Mouse (Mus musculus): Measurements from ENCODE around the gene Srd5a1. TPM values are rescaled to one million over a fixed set of nuclear protein-coding genes. Genes with fewer than 3 reads are reported as not detected.
A peak's percentile ranks its signal among the peaks of the same experiment; 100 is the strongest.
"Not testable (repeated sequence)": the region's sequence is repeated elsewhere in the genome, so short reads cannot be mapped to it uniquely, and the experiment has no call there.

Srd5a1 gene
- polyA plus RNA-seq, 2 experiments from 2014 or later = 0.29 to 0.61 TPM

GRCm38 (mm10) chr13:69623843-69624242 lies 12.6 kb upstream of the Srd5a1 start:
- ATAC-seq = no peak

- ATAC-seq = no peak
Observed at GRCm38 (mm10) chr13:69616716-69617115, 5.5 kb upstream of the Srd5a1 start.

GRCm38 (mm10) chr13:69612175-69612544 lies 918 bp upstream of the Srd5a1 start:
- ATAC-seq = no peak

GRCm38 (mm10) chr13:69610751-69611397 lies 368 bp downstream of the Srd5a1 start:
- peak; percentile 2 for ATAC-seq

- no peak for ATAC-seq
Observed at GRCm38 (mm10) chr13:69608734-69609133, 2.5 kb downstream of the Srd5a1 start.

- no peak for ATAC-seq
Observed at GRCm38 (mm10) chr13:69604670-69605069, 6.6 kb downstream of the Srd5a1 start.

- ATAC-seq = no peak
Observed at GRCm38 (mm10) chr13:69601321-69601720, 9.9 kb downstream of the Srd5a1 start.

GRCm38 (mm10) chr13:69600863-69601262 lies 10.4 kb downstream of the Srd5a1 start:
- not testable (repeated sequence) for ATAC-seq

DNA sequence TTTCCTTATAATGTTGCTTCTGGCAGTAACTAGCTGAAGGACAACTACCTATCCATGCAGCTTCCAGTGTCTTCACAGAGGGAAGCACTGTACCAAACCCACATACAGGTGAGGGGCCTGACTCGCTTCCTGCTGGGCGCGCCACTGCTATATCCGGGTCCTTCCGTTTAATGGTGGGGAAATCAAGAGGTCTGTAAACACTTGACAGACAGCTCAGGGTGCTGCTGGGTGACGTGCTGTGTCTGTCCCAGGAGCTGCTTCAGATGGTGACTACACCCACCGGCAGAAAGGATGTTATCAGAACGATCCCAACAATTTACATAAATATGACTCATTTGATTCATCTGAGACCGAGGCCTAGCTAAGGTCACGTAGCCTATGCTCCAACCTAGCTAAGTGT lies 12.4 kb downstream of the Srd5a1 start:
- no peak for ATAC-seq

- ATAC-seq = no peak
Observed at GRCm38 (mm10) chr13:69596515-69596914, 14.7 kb downstream of the Srd5a1 start.

- ATAC-seq = no peak
Observed at GRCm38 (mm10) chr13:69595911-69596310, 15.3 kb downstream of the Srd5a1 start.

DNA sequence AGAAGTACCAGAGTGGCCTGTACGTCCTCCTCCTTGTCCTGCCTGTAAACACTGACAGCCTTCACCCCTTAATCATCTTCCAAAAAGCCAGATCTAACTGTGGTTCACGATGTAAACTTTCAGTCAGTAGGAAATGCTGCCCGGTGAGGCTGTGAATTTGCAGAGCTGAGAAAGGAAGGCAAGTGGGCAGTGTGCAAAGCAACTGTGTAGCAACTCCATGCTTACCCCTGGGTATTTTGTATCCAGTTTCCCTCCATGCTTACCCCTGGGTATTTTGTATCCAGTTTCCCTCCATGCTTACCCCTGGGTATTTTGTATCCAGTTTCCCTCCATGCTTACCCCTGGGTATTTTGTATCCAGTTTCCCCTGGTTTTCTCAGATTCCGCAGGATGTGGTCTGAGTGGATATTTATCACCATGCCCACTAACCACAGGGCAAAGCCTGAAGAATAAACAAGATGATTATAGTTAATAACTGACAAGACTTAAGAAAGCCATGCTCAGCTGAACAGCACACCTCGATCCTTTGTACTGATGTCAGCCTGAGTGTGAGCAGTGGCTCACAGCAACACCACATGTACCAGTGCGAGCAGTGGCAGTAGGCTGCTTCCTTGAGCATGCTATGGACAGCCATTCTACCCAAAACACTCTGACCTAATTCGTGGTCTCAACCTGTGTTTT lies 16.5 kb downstream of the Srd5a1 start:
- no peak for ATAC-seq

GRCm38 (mm10) chr13:69593453-69593852 lies 17.8 kb downstream of the Srd5a1 start:
- ATAC-seq = no peak

GRCm38 (mm10) chr13:69592226-69592625 lies 19.0 kb downstream of the Srd5a1 start:
- no peak for ATAC-seq

GRCm38 (mm10) chr13:69591338-69591737 lies 19.9 kb downstream of the Srd5a1 start:
- ATAC-seq = no peak

- ATAC-seq = no peak
Observed at GRCm38 (mm10) chr13:69588263-69588662, 23.0 kb downstream of the Srd5a1 start.

DNA sequence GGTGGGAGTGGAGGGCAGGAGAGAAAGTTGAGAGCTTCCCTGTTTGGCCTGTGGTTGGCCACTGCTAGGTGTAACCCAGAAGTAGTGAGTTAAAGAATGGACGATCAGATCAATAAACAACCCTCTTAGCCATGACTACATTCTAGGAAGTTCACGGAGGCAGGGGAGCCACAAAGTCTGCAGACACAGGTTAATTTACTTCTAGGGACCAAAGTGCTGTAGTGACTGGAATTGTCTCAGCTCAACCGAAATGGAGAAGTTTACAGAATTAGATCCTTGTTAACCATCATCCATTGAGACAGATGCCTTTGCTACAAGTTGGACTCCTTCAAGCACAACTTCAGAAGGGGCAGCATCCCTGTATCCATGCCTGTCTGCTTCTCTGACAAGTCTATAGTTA lies 23.4 kb downstream of the Srd5a1 start:
- no peak for ATAC-seq

GRCm38 (mm10) chr13:69586337-69586736 lies 24.9 kb downstream of the Srd5a1 start:
- no peak for ATAC-seq

GRCm38 (mm10) chr13:69585828-69586227 lies 25.4 kb downstream of the Srd5a1 start:
- ATAC-seq = no peak

DNA sequence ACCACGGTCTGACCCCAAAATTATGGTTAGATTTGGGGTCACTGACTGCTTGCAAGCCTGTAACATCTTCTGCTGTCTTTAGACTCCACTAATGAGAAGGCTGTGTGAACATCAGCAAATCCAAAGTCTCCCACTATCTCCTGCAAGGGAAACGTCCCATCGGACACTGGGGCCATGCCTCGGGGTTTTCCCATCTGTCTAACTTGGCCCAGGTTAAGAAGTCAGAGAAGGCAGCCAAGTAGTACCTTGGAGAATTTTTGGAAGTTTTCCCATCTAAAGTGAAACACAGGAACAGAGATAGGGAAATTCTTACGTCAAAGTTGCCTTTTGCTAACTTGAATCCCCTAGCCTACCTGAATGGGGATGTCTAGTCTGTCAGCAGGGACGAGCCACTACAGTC lies 27.7 kb downstream of the Srd5a1 start:
- no peak for ATAC-seq

- ATAC-seq = no peak
Observed at GRCm38 (mm10) chr13:69582411-69582810, 28.8 kb downstream of the Srd5a1 start.

GRCm38 (mm10) chr13:69577181-69577834 lies 33.9 kb downstream of the Srd5a1 start:
- ATAC-seq = no peak

- no peak for ATAC-seq
Observed at GRCm38 (mm10) chr13:69576676-69577075, 34.6 kb downstream of the Srd5a1 start.

DNA sequence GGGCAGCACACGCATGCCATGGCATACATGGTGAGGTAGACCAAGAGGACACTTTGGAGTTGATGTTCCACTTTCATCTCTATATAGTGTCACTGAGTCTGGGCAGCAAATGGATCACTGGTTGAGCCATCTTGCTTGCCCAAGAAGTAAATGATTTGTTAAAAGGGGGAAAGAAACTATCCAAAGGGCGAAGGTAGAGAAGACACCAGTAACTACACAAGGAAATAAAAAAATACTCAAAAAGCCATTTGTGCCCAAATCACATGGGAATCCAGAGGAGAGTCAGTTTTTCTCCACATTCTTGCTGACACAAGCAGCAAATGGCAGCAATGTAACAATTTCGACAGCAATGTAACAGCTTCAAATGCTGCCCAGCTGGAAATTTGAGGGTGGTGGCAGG lies 38.6 kb downstream of the Srd5a1 start:
- ATAC-seq = no peak
